ENCODE assay signal across 7 mouse cellular contexts in the genomic region with DNA sequence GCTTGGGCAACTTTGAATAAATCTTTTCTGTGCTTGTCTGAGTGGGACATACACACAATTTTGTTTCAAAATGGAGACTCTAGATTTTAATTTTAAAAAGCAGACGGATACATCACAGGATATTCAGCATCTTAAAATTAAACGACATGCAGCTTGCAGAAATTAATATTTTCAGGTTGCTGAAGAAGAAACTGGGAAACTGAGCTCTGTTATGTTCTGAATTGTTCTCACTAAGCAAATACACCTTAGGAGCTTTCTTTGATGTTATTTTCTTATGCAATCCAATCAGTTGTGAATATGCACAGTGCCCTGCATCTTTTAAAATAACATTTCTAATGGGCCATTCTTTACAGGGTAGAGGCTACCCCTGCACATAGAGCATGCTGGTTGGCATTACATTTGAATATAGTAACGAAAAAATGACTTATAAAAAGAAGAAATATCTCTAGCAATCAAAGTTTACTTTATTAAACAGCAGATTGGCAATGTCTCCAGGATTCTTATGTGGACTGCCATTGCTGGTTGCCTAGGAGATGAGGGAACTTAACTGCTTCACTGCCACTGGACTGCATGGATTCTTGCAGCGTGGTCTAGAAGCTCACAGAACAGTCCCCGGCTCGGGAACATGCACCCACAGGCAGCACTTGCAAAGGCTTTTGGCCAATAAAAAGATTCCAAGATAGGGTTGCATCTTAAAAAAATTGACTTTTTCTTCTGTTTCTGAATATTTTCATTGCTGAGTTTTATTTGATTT.
DNase-seq lines count a peak whose midpoint lies in the region; ATAC-seq and TF ChIP-seq lines count a peak whose summit lies in the region.

No protein-coding gene starts in this region.

- peak; percentile 41 to 57 for DNase-seq in right cerebral cortex, postnatal 10 days (ENCODE audit: low spot score in 2 of 2)
- no peak for DNase-seq in right cerebral cortex, adult 2 months (ENCODE audit: low spot score in 2 of 2)
- no peak for DNase-seq in liver, postnatal 0 days
- DNase-seq in stomach, postnatal 0 days (ENCODE audit: low spot score), result no peak
- no peak for DNase-seq in left cerebral cortex, postnatal 25 days (ENCODE audit: low spot score in 2 of 2)
- no peak for DNase-seq in left cerebral cortex, adult 11 months (ENCODE audit: low spot score)

- peak overlapping the region; percentile 49 for H3K4me2 ChIP-seq in forebrain, embryonic 16.5 days (ENCODE audit: low read length)
- H3K4me2 ChIP-seq in liver, postnatal 0 days (ENCODE audit: low read depth, low read length), result peak overlapping the region; percentile 60
- H3K4me2 ChIP-seq in stomach, postnatal 0 days (replicated peaks; ENCODE audit: low read depth), result peak overlapping the region; percentile 51; the same call in 1 of the 2 replicates

- peak overlapping the region; percentile 52 for H3K9ac ChIP-seq in forebrain, embryonic 16.5 days (replicated peaks; ENCODE audit: low read depth, low read length)
- no peak overlapping the region for H3K9ac ChIP-seq in liver, postnatal 0 days (replicated peaks)
- H3K9ac ChIP-seq in stomach, postnatal 0 days (ENCODE audit: low read length), result no peak overlapping the region

- H3K27me3 ChIP-seq in forebrain, embryonic 16.5 days (replicated peaks; ENCODE audit: control insufficient read depth, insufficient read depth, low read length), result no peaks in the 10 kb centered on the region
- H3K27me3 ChIP-seq in liver, postnatal 0 days (ENCODE audit: insufficient read depth, low read length), result no peaks in the 10 kb centered on the region
- H3K27me3 ChIP-seq in stomach, postnatal 0 days (ENCODE audit: control insufficient read depth, insufficient read depth, low read length), result no peaks in the 10 kb centered on the region

- WGBS in forebrain, embryonic 16.5 days, result 5% methylated on average over 6 of the region's 6 CpGs
- WGBS in liver, postnatal 0 days (ENCODE audit: insufficient replicate concordance), result 65% methylated on average over 6 of the region's 6 CpGs
- 77% methylated on average over 6 of the region's 6 CpGs for WGBS in stomach, postnatal 0 days

- H3K9me3 ChIP-seq in forebrain, embryonic 16.5 days (ENCODE audit: control insufficient read depth, low read length), result no peaks in the 10 kb centered on the region
- H3K9me3 ChIP-seq in liver, postnatal 0 days (ENCODE audit: low read length), result no peaks in the 10 kb centered on the region
- no peaks in the 10 kb centered on the region for H3K9me3 ChIP-seq in stomach, postnatal 0 days (ENCODE audit: control insufficient read depth, low read length)

- no peak for TF ChIP-seq EP300 in liver, postnatal 0 days (IDR thresholded peaks at IDR 0.05; ENCODE audit: low read depth)
- no peak for TF ChIP-seq EP300 in stomach, postnatal 0 days (optimal IDR thresholded peaks at IDR 0.05)

- H3K36me3 ChIP-seq in forebrain, embryonic 16.5 days (ENCODE audit: control insufficient read depth, insufficient read depth), result no peaks in the 10 kb centered on the region
- H3K36me3 ChIP-seq in liver, postnatal 0 days (replicated peaks; ENCODE audit: insufficient read depth, low read length), result no peaks in the 10 kb centered on the region
- H3K36me3 ChIP-seq in stomach, postnatal 0 days (ENCODE audit: control insufficient read depth, insufficient read depth, low read length), result no peaks in the 10 kb centered on the region

- no peak for ATAC-seq in forebrain, embryonic 16.5 days
- no peak for ATAC-seq in liver, postnatal 0 days
- no peak for ATAC-seq in stomach, postnatal 0 days (ENCODE audit: low FRiP score, low TSS enrichment)

- H3K4me3 ChIP-seq in forebrain, embryonic 16.5 days (replicated peaks; ENCODE audit: low read length), result peak overlapping the region; percentile 25; the same call in 1 of the 2 replicates
- H3K4me3 ChIP-seq in liver, postnatal 0 days (ENCODE audit: low read depth, low read length), result no peak overlapping the region
- no peak overlapping the region for H3K4me3 ChIP-seq in stomach, postnatal 0 days (ENCODE audit: low read depth, low read length)

- TF ChIP-seq CTCF in liver, postnatal 0 days (IDR thresholded peaks at IDR 0.05; ENCODE audit: low read depth), result no peak
- no peak for TF ChIP-seq CTCF in stomach, postnatal 0 days (IDR thresholded peaks at IDR 0.05; ENCODE audit: low read depth)

- intact Hi-C loops in left cerebral cortex, postnatal 25 days (cut with DNase I), result loop anchor here (5.0 kb wide), 1 partner anchor 280 kb away; the partner anchor contains the start of gene Sox11

- peak overlapping the region; percentile 94 for H3K27ac ChIP-seq in forebrain, embryonic 16.5 days (ENCODE audit: low read length)
- no peak overlapping the region for H3K27ac ChIP-seq in liver, postnatal 0 days (ENCODE audit: low read depth)
- no peak overlapping the region for H3K27ac ChIP-seq in stomach, postnatal 0 days (replicated peaks)

- peaks cover 57% of the 10 kb centered on the region for H3K4me1 ChIP-seq in forebrain, embryonic 16.5 days (replicated peaks; ENCODE audit: control insufficient read depth, insufficient read depth, low read length)
- peaks cover 9% of the 10 kb centered on the region for H3K4me1 ChIP-seq in liver, postnatal 0 days (ENCODE audit: insufficient read depth)
- H3K4me1 ChIP-seq in stomach, postnatal 0 days (replicated peaks; ENCODE audit: control insufficient read depth, insufficient read depth), result 0 out of 2 replicates have a peak, but pooled peaks cover 3% of the 10 kb centered on the region

Comparison
In these comparisons a context has a peak if more than half of its experiments do, and no peak if none do; other contexts are left out.
1. DNase-seq: peak in right cerebral cortex, postnatal 10 days (2 of 2); none in right cerebral cortex, adult 2 months (0 of 2), liver, postnatal 0 days (single experiment), stomach, postnatal 0 days (single experiment), left cerebral cortex, postnatal 25 days (0 of 2) and left cerebral cortex, adult 11 months (single experiment).
2. Peak in every context shown above with its lines, with median percentiles within 50 percentile points of each other: H3K4me2 ChIP-seq.